Mouse (Mus musculus): ENCODE results near the gene Ddx5. TPM values are rescaled to one million over a fixed set of nuclear protein-coding genes. Genes with fewer than 3 reads are reported as not detected.
"Not testable (repeated sequence)": the region's sequence is repeated elsewhere in the genome, so short reads cannot be mapped to it uniquely, and the experiment has no call there.

Ddx5 gene
- total RNA-seq, 2 experiments from 2014 or later: 752 to 850 TPM

GRCm38 (mm10) chr11:106789649-106790048, 664 bp upstream of the Ddx5 start:
- peak in 1 of 2 experiments; percentile 18 for DNase-seq

DNA sequence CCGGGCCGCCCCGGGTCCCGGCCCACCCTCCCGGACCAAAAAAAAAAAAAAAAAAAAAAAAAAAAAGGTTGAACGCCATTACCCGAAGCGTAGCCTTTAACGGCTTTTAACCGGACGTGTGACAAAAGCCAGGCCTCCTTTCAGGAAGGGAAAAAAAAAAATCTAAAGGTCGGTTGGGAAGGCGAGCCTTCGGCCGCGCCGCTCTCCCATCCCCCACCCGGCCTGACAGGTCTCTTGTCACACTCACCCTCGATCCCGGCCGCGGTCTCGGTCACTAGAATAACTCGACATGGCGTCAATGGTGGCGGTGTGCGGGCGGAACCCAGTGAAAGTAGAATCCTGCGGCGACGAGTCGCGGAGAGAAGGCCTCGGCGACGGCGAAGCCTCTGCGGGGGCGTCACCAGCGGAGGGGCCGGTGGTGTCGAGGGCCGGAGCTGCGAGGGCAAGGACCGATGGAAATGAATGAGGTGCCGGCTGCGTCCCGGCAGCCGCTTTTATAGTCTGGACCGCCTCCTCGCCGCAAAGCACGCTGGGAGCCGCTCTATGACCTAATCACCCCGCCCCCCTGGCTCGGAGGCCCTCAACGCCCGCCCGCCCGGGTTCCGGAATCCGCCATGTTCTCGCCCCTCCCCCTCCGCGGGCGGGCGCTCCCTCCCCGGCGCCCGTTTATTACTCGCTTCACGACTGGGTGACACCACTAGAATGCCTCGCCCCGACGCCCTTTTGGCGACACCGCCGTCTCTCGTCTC, 785 bp downstream of the Ddx5 start:
- DNase-seq: peak; percentile 99 to 100

- DNase-seq: peak; percentile 92 to 94
Measured at GRCm38 (mm10) chr11:106787131-106788025, 1.6 kb downstream of the Ddx5 start.

DNA sequence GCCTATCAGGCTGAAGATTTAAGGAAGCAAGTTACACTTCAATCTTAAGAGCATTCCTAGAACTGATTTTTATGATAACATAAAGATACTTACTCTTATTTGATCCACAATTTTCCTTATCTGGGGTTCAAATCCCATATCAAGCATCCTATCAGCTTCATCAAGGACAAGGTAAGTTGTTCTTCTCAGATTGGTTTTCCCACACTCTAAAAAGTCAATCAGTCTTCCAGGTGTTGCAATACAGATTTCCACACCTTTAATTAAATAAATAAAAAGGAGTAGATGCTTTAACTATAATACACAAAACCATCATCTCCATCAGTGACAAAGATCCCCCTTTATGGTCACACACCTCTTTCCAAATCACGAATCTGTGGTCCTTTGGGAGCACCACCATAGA, 3.9 kb downstream of the Ddx5 start:
- no peak for DNase-seq

- no peak for DNase-seq
Measured at GRCm38 (mm10) chr11:106784476-106784875, 4.5 kb downstream of the Ddx5 start.

DNA sequence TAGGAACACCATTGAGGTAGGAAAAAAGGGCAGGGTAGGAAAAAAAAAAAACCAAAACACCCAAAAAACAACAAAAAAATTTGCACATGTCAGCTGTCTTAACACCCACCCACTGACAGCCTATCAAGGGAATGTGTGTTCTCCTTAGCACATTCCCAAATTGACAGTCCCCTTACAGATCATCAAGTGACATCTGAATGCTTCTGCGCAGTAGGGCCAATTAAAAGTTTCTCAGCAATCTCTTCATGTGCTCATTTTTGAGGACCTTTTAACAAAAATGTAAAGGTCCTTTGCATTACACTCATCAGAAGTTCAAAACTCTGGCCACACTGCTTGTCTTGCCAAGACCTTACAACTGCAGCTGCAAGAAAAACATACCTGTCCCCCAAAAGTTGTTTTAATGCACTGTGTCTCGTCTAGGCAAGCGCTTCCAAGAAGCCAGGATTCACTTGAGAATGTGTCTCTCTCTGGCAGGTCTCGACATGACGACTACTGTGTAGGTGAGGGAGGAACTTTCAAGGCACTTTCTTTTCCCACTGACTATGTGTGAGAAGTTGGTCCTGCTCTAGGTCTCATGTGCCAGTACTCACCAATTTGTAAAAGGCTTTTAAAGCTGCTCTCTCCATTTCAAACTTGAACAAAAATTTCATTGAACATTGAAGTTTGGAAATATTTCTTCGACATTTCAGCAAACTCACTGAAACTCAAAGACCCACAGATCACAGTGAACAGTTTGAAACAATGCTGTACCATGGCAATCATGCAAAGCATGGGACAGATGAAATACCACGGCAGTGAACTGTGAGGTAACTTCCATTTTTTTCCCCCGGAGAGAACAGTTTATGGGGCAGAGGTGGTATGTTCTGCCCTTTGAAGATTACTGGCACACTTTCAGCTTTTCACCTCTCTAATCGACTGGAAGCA, 5.9 kb downstream of the Ddx5 start:
- DNase-seq: no peak

DNA sequence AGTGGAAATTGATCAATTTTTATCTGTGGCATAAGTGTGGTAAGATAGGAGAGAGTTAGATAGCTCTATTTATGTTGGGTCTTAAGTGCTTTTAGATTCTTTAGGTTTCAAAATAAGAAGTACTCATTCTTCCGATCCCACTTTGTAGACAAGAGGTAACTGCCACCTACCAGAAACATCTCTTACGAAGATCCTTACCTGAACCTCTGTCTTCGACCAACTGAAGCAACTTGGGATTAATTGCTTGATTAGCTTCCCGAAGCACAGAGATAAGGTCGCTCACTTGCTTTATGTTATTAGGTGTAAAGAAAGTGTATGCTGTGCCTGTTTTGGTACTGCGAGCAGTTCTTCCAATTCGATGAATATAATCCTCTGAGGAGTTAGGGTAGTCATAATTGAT, 6.7 kb downstream of the Ddx5 start:
- not testable (repeated sequence) for DNase-seq

- no peak for DNase-seq
Measured at GRCm38 (mm10) chr11:106780590-106781220, 8.3 kb downstream of the Ddx5 start.

DNA sequence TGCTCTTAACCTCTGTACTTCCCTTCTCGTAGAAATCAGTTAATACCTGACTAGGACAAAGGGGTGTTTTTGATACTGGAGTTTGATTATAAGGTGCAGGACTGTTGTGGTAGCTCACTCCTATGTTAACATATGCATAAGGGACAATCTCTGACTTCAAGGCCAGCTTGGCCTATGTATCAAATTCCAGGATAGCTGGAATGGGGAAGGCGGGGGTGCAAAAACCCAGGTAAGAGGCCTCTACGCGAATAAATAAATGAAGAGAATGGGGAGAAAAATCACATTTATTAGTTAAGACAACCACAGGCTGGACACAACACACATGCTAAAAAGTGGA, 8.9 kb downstream of the Ddx5 start:
- no peak for DNase-seq

- DNase-seq: peak; percentile 94 to 95
Measured at GRCm38 (mm10) chr11:106779388-106780088, 9.4 kb downstream of the Ddx5 start, which contains the start of gene Polg2. Gene Polg2, minus strand, starts transcription at chr11:106779537.

DNA sequence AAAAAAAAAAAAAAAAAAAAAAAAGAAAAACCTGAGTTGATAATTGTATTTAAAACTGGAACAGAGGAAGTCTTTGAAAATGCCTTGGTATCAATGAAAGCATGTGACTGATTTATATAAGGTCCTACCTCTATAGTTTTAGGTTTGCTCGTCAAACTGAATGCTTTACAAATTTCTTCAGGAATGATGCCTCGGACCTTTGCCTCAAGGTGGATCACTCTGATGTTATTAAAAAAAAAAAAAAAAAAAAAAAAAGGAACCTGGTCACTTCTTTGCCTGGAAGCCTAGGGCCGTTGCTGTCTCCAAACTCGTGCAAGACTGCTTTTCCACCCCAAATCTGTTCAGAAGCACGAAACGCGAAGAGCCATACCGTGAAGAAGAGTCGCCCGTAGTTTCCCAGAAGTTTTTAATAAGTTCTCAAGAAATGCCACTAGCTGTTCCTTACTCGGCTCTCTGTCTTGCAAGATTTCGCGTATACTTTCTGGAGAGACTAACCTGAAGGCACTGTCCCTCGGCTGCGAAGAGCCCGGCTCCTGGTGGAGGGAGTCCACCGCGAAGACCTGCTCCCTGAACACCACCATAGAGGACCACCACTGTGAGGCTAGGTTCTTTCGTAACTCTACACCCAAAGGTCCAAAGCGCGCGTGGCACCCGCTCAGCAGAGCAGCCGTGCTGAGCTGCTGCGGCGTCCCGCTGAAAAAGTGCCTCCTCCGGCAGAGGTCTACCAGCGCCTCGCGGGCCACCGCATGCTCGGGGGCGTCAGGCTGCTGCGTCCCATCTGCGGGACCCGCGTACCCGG, 10.2 kb downstream of the Ddx5 start:
- DNase-seq: no peak

GRCm38 (mm10) chr11:106778132-106778531, 10.9 kb downstream of the Ddx5 start:
- no peak for DNase-seq

DNA sequence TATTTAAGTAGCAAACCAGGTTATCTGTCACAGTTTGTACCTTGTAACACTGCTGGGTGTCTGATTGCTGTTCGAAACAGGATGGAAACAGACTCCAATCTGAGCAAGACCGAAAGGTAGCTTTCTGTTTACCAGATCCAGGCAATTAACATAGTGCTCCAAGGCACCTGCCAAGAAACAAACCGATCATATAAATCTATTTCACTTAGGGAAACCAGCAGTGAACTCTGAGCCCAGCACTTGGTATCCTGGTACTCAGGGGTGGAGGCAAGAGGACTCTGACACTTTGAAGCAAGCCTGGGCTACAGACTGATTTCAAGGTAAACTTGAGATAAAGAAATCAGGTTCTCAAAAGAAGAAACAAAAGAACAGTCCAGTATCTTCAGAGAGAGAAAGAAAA, 11.6 kb downstream of the Ddx5 start:
- no peak for DNase-seq

GRCm38 (mm10) chr11:106776960-106777359, 12.0 kb downstream of the Ddx5 start:
- no peak for DNase-seq

DNA sequence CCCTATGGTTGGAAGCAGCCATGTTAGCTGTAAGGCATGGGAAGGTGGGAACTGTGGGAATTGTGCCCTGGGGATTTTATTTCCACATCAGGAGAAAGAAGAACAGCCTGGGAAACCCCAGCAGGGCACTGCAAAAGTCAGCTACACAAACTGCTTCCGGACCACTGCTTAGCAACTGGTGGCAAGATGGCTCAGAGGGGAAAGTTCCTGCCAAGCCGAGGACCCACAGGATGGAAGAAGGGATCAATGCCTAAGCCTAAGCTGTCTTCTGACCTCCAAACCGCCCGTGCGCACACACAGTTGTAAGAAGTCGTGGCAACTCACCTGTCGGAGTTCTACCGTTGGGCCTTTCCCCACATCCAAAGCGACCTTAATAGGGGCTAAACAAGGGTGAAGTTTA, 15.9 kb downstream of the Ddx5 start:
- no peak for DNase-seq

- DNase-seq: no peak
Measured at GRCm38 (mm10) chr11:106770195-106770974, 18.6 kb downstream of the Ddx5 start.

GRCm38 (mm10) chr11:106767516-106767915, 21.5 kb downstream of the Ddx5 start:
- DNase-seq: no peak

DNA sequence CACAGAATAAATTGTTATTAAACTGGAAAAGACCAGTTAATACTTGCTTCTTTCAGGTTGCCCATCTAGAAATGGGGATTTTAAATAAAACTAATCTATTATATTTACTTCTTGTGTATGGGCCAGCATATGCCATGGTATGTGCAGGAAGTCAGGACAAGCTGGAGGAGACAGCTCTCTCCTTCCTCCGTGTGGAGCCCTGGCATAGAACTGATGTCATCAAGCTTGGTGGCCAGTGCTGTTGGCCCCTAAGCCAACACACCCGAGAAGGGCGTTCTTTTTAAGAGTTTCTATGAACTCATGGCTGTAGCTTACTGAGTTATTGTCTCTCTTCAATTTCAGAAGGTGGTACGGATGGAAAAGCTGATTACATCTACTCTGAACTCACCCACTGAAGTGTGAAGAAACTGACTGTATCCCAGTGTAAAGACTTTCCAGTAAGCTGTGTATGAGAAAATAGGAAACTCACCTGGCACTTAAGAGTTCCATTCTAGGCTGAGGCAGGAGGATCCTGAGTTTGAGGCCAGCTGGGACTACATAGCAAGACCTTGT, 22.3 kb downstream of the Ddx5 start:
- DNase-seq: no peak

DNA sequence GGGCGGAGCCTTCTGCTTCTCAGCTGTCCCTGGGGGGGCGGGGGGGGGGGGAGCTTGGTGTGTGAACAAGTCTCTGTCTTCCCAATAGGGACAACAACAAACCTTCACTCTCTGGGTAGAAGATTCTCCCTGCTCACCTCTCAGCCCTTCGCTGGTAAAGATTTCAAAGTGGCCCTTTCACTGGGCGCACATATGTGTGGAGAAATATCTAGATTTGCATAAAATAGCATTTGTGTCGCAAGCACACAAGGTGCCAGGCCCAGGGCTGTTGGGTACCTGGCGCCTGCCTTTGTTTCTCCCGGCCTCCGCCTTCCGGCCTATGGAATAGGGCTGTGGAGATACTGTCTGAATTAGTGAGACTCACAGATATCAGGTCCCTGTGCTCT, 26.2 kb downstream of the Ddx5 start:
- no peak for DNase-seq
